Mouse (Mus musculus): ENCODE results near the gene Gm26602.

The Gm26602 gene

GRCm38 (mm10) chr10:79931797-79932196, 21.1 kb downstream of the Gm26602 start:
- DNase-seq (ENCODE audit: low read depth, low spot score) = no peak

DNA sequence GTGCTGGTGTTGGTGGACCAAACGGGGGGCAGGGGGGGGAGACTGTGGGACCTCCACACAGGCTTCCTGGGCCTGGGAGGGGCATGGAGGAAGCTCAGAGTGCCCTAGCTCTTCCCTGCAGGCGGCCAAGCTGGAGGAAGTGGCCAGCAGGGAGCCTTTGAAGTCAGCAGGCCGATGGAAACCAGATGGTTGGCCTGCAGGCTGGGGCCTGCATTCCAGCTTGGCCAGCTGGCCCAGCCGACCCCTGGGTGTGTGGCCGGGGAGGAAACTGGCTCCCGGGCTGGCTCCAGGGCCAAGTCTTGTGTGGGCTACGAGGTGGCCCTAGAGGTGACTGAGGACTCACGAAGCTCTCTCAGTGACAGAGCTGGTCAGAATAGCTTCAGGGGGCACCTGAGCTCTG, 22.1 kb downstream of the Gm26602 start:
- no peak for DNase-seq (ENCODE audit: low read depth, low spot score)

GRCm38 (mm10) chr10:79933145-79933679, 22.6 kb downstream of the Gm26602 start:
- DNase-seq (ENCODE audit: low read depth, low spot score) = no peak

DNA sequence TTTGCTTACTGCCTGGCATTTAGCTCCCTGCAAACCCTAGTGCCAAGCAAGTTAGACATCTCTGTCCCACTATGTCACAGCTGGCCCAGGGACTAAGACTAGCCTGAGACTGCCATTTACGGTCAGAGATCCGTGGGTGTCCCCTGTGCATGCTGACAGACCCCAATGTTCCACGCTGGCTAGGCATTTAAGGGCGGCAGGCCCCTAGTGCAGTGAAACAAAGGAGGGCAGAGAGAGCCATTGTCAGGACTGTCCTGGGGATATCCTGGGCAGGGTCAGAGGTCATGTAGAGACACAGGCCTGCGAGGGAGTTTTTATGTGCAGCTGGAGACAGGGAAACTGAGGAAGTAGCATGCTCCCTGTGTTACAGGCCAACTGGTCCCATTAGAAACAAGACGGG, 23.2 kb downstream of the Gm26602 start:
- no peak for DNase-seq (ENCODE audit: low read depth, low spot score)

DNA sequence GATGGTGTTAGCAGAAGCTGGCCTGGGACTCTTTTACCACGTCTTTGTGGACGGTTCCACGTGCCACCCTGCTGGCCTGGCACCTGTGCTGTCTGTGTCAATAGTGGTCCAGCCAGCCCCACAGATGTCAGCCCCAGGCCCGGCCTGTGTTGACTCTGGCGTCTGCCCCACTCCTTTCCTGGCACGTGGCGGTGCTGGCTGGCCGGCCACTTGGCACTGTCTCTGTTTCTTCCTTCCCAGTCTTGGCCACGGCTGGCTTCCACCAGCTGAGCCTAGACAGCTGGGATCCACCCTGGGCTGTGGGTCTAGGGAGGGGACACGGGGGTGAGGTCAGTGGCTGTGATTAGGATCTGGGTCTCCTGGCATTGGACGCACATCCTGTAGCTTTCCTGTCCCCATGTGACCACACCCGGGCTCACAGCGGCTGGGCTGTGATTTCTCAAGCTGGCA, 23.6 kb downstream of the Gm26602 start:
- no peak for DNase-seq (ENCODE audit: low read depth, low spot score)

DNA sequence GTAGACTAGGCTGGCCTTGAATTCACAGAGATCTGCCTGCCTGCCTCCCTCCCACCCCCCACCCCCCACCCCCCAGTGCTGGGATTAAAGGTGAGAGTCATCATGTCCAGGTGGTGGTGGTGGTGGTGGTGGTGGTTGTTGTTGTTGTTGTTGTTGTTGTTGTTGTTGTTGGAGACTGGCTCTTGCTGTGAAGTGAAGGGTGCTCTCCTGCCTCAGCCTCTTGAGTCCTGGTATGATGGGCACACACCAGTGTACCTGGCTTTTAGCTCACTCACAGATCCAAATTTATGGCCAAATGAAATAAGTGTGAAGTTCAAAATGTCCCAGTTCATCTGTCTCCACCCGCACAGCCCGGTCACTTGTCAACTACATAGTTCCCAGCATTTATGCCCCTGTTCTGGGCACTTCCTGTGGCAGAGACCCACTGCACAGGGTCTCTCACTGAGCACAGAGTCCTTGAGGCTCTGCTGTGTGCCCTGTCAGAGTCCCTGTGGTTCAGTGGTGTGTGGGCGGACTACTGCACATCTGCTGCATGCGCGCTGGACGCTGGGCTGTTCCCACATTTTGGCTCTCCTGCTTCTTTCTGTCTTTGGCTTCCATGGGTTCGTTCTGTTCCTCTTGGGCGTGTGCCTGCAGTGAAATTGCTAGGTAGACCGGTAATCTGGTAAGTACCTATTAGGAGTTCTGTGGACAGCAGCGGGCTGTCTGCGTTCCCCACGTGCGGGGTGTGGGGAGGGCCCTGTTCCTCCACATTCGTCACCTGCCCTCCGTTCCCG, 24.3 kb downstream of the Gm26602 start:
- DNase-seq (ENCODE audit: low read depth, low spot score) = no peak

DNA sequence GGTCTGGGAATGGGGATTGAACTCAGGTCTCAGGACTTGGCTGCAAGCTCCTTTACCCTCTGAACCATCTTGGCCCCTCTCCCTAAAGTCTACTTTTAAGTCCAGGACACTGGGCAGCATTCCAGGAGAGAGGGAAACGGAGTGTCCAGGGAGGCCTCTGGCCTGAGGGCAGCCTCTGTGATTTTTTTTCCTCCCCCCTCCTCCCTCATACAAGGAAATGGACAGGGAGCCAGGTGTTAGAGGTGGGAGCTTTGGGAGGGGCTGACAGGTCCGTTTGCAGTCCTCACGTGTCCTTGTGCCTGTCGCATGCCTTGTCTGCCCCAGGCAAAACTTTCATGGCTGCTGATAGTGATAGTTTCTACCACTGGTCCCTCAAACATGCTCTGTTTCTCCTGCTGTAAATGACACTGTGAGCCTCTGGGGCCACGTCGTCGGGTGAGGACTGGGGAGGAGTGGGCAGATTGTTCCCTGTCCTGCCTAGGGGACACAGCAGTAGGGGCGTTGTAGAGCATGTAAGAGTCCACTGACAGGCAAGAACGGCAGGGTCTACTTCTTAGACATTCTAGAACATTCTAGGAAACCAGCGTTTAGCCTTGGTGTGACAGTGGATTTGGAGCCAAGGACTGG, 25.7 kb downstream of the Gm26602 start:
- no peak for DNase-seq (ENCODE audit: low read depth, low spot score)

DNA sequence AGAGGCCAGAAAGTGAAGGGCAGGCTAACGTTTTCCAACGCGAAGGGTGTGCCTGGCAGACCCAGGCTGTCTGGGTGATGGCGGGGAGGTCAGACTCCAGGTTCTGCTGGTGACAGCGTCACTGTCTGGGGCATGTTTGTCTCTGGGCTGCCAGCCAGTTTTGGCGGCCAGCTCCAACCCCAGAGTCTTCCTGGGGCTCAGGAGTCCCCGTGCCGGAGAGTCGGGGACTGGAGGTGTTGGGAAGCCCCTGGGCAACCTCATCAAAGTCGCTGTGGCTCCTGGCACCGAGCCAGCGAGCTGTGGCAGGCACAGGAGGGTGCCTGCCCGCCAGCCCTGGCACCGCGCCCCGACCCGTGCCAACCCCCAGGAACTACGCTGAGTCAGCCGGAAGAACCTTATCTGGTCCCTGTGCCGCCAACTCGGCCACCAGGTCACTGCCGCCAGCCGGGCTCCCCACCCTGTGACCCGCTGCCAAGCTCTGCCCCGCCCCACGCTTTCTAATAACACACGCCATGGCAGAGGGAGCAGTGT, 26.3 kb downstream of the Gm26602 start:
- no peak for DNase-seq (ENCODE audit: low read depth, low spot score)

- DNase-seq (ENCODE audit: low read depth, low spot score) = no peak
These were observed 27.3 kb downstream of the Gm26602 start for GRCm38 (mm10) chr10:79937775-79938526.

DNA sequence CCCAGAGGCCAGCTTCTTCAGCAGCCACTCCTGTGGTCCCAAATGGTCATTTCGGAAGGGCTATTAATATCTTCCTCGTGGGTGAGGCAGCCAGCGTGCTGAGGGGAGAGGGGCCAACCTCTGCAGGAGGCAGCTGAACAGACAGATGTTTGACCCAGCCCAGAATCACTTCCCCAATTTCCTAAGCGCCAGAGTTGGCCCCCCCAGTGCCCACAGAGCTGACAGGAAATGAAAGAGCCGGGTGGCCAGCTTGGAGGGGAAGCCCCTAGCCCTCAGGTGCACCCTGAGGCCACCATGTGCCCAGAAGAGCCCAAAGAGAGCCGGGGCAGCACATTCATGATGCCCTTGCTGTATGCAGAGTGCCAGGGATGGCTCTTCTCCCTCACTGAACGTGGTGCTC, 30.1 kb downstream of the Gm26602 start:
- no peak for DNase-seq (ENCODE audit: low read depth, low spot score)

DNA sequence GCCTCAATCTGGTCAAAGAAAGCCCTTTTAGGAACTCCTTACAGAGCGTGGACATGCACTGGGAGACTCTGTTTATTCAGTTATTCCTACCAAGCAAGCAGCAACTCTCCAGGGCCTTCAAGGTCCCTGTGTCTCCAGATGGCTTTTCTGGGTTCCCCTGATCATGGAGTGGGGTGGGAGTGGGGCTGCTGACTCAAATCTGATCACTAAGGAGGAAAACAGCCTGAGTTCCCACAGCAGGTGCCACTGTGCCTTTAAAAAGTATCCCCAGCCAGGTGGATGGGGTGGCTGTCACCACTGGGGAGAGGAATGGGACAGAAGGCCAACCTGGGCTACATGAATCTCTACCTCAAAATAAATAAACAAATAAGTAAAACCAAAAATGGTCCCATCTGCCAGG, 32.3 kb downstream of the Gm26602 start:
- no peak for DNase-seq (ENCODE audit: low read depth, low spot score)

GRCm38 (mm10) chr10:79943471-79943901, 32.8 kb downstream of the Gm26602 start:
- DNase-seq (ENCODE audit: low read depth, low spot score) = no peak

GRCm38 (mm10) chr10:79945507-79946234, 35.0 kb downstream of the Gm26602 start:
- no peak for DNase-seq (ENCODE audit: low read depth, low spot score)

GRCm38 (mm10) chr10:79946752-79947322, 36.2 kb downstream of the Gm26602 start:
- DNase-seq (ENCODE audit: low read depth, low spot score) = no peak

DNA sequence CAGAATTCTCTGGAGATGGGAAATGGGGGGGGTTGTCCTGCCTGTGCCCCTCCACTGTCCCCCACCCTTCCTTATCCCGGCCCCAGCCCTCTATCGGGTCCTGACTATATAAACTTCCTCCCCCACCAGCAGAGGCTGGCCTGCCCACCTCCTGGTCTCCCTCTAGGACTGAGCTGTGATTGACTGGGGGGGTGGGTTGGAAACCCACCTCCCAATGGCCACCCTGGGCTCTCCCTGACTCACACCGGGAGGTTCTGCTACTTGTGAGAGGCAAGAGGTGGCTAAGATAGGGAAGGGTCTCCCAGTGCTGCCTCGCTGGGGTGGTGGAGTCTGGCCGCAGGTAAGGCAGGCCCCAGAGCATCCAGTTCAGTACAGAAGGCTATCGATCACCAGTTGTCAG, 36.8 kb downstream of the Gm26602 start:
- DNase-seq (ENCODE audit: low read depth, low spot score) = no peak

- no peak for DNase-seq (ENCODE audit: low read depth, low spot score)
These were observed 39.2 kb downstream of the Gm26602 start for GRCm38 (mm10) chr10:79949873-79950272.

- no peak for DNase-seq (ENCODE audit: low read depth, low spot score)
These were observed 40.0 kb downstream of the Gm26602 start for GRCm38 (mm10) chr10:79950661-79951060.

- DNase-seq (ENCODE audit: low read depth, low spot score) = no peak
These were observed 43.3 kb downstream of the Gm26602 start for GRCm38 (mm10) chr10:79953946-79954345.

- no peak for DNase-seq (ENCODE audit: low read depth, low spot score)
These were observed 45.0 kb downstream of the Gm26602 start for GRCm38 (mm10) chr10:79955691-79956090.

DNA sequence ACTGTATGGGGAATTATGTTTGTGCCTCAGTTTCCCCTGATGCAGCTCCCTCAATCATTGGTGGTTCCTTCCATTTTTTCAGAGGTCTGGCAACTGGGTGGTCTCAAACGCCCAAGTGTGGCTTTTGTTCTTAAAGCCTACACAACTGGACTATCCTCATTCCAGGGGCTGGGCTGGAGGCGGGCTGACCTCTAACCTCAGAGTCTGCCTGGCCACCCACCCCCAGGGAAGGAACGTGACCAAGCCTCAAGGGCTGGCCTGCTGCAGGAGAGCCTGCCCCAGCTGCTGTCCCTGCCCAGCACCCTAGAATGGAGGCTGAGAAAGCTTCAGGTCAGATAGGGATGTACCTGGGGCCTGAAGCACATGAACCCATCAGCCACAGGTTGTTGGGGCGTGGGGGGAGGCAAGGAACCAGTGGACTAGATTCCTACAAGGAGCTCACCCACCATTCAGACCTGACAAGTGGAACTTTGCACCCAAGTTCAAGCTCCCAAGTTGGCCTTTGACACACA, 46.0 kb downstream of the Gm26602 start:
- DNase-seq (ENCODE audit: low read depth, low spot score) = no peak
